Mouse (Mus musculus) MEL (cell line): ENCODE data around the gene Prss28. TPM values are rescaled to one million over a fixed set of nuclear protein-coding genes. Genes with fewer than 3 reads are reported as not detected.

Source experiments
- DNase-seq: peaks from one replicate; pipeline ENCODE4 v3.0.0; 2011; ENCODE audit warnings: low read depth, low spot score
- H3K27ac ChIP-seq: 2 replicates; pipeline ENCODE4 v1.5.1; 2012; ENCODE audit warnings: low read depth, mild to moderate bottlenecking, control low read depth, low read length, moderate library complexity; ENCODE audit not compliant: control insufficient read depth
- H3K27me3 ChIP-seq, 2 experiments: fragments of 150-350 bp in 1 of 2; sonication (generic) in 1 of 2; 2 replicates each; pipeline ENCODE4 v1.6.1; 2012; ENCODE audit warnings: low read length in 2 of 2, mild to moderate bottlenecking in 2 of 2, improper control_type of control experiment in 1 of 2, moderate library complexity in 1 of 2; ENCODE audit not compliant: insufficient read depth in 2 of 2, control insufficient read depth in 1 of 2
- H3K36me3 ChIP-seq, 2 experiments: 2 replicates each; pipeline ENCODE4 v1.6.1; 2012 to 2014; ENCODE audit warnings: low read length in 2 of 2, improper control_type of control experiment in 1 of 2, inconsistent platforms in 1 of 2, mild to moderate bottlenecking in 1 of 2; ENCODE audit not compliant: insufficient read depth in 2 of 2, control insufficient read depth in 1 of 2
- H3K4me1 ChIP-seq, 2 experiments: fragments of 150-350 bp in 1 of 2; sonication (generic) in 1 of 2; 2 replicates each; pipeline ENCODE4 v1.6.1; 2012; ENCODE audit warnings: low read length in 2 of 2, improper control_type of control experiment in 1 of 2, mild to moderate bottlenecking in 1 of 2; ENCODE audit not compliant: insufficient read depth in 2 of 2, control insufficient read depth in 1 of 2
- H3K4me3 ChIP-seq, 2 experiments: fragments of 150-350 bp in 1 of 2; sonication (generic) in 1 of 2; 2 replicates each; pipeline ENCODE4 v1.5.1; 2012; ENCODE audit warnings: low read depth in 2 of 2, low read length in 2 of 2, mild to moderate bottlenecking in 2 of 2, moderate library complexity in 2 of 2, control low read depth in 1 of 2, improper control_type of control experiment in 1 of 2; ENCODE audit not compliant: control insufficient read depth in 1 of 2, insufficient read depth in 1 of 2
- H3K79me2 ChIP-seq: 2 replicates; pipeline ENCODE4 v1.6.1; 2012; ENCODE audit warnings: mild to moderate bottlenecking, low read length, moderate library complexity; ENCODE audit not compliant: control insufficient read depth, poor library complexity, insufficient read depth
- H3K9ac ChIP-seq: 2 replicates; pipeline ENCODE4 v1.6.1; 2012; ENCODE audit warnings: low read depth, mild to moderate bottlenecking, control low read depth, low read length, moderate library complexity; ENCODE audit not compliant: control insufficient read depth, poor library complexity, severe bottlenecking
- H3K9me3 ChIP-seq: fragments of 150-350 bp; sonication (generic); replicated peaks from 2 replicates; pipeline ENCODE4 v1.6.1; 2012; ENCODE audit warnings: mild to moderate bottlenecking, low read length, improper control_type of control experiment, moderate library complexity; ENCODE audit not compliant: insufficient read depth
- BHLHE40 ChIP-seq: IDR thresholded peaks from 2 replicates; pipeline ENCODE4 v1.6.1; 2012; ENCODE audit warnings: low read depth, mild to moderate bottlenecking, inconsistent platforms, low read length, improper control_type of control experiment, borderline replicate concordance
- CHD1 ChIP-seq: IDR thresholded peaks from 2 replicates; pipeline ENCODE4 v1.6.1; 2012; ENCODE audit warnings: low read depth, mild to moderate bottlenecking, inconsistent platforms, low read length, improper control_type of control experiment
- CHD2 ChIP-seq: IDR thresholded peaks from 2 replicates; pipeline ENCODE4 v1.6.1; 2011; ENCODE audit warnings: low read length, improper control_type of control experiment
- CTCF ChIP-seq, 3 experiments: IDR thresholded peaks in 2 of 3; conservative IDR thresholded peaks in 1 of 3; 2 replicates each; pipeline ENCODE4 v1.5.1; 2011 to 2012; ENCODE audit warnings: low read length in 3 of 3, low read depth in 2 of 3, mild to moderate bottlenecking in 2 of 3, improper control_type of control experiment in 1 of 3, inconsistent platforms in 1 of 3, mixed read lengths in 1 of 3, moderate library complexity in 1 of 3; ENCODE audit not compliant: control insufficient read depth in 1 of 3, insufficient read depth in 1 of 3, poor library complexity in 1 of 3, severe bottlenecking in 1 of 3
- E2F4 ChIP-seq: IDR thresholded peaks from 2 replicates; pipeline ENCODE4 v1.6.1; 2011; ENCODE audit warnings: low read depth, low read length, improper control_type of control experiment, borderline replicate concordance
- EP300 ChIP-seq, 2 experiments: IDR thresholded peaks; 2 replicates each; pipeline ENCODE4 v1.6.1; 2011; ENCODE audit warnings: improper control_type of control experiment in 2 of 2, low read length in 2 of 2, low read depth in 1 of 2, mild to moderate bottlenecking in 1 of 2
- GABPA ChIP-seq: IDR thresholded peaks from 2 replicates; pipeline ENCODE4 v1.6.1; 2012; ENCODE audit warnings: low read depth, mild to moderate bottlenecking, inconsistent platforms, low read length, improper control_type of control experiment, moderate library complexity
- GATA1 ChIP-seq: IDR thresholded peaks from 2 replicates; pipeline ENCODE4 v1.6.1; 2011; ENCODE audit warnings: low read depth, low read length, improper control_type of control experiment
- HCFC1 ChIP-seq: IDR thresholded peaks from 2 replicates; pipeline ENCODE4 v1.6.1; 2012; ENCODE audit warnings: low read depth, mild to moderate bottlenecking, inconsistent platforms, low read length, improper control_type of control experiment, moderate library complexity
- JUND ChIP-seq: IDR thresholded peaks from 2 replicates; pipeline ENCODE4 v1.6.1; 2011; ENCODE audit warnings: low read depth, mild to moderate bottlenecking, improper control_type of control experiment, low read length
- KAT2A ChIP-seq: conservative IDR thresholded peaks from 2 replicates; pipeline ENCODE4 v1.6.1; 2012; ENCODE audit warnings: low read depth, low read length, improper control_type of control experiment, inconsistent platforms
- MAFK ChIP-seq: IDR thresholded peaks from 2 replicates; pipeline ENCODE4 v1.6.1; 2011; ENCODE audit warnings: low read depth, mild to moderate bottlenecking, low read length, improper control_type of control experiment, borderline replicate concordance
- MAZ ChIP-seq: IDR thresholded peaks from 2 replicates; pipeline ENCODE4 v1.6.1; 2012; ENCODE audit warnings: low read depth, mild to moderate bottlenecking, inconsistent platforms, low read length, improper control_type of control experiment
- MXI1 ChIP-seq: IDR thresholded peaks from 2 replicates; pipeline ENCODE4 v1.6.1; 2011; ENCODE audit warnings: mild to moderate bottlenecking, low read depth, low read length, improper control_type of control experiment
- MYC ChIP-seq: IDR thresholded peaks from 2 replicates; pipeline ENCODE4 v1.6.1; 2011; ENCODE audit warnings: low read depth, mild to moderate bottlenecking, low read length, improper control_type of control experiment, moderate library complexity
- NELFE ChIP-seq: IDR thresholded peaks from 2 replicates; pipeline ENCODE4 v1.6.1; 2011; ENCODE audit warnings: low read depth, low read length, improper control_type of control experiment
- NRF1 ChIP-seq: IDR thresholded peaks from 2 replicates; pipeline ENCODE4 v1.6.1; 2014; ENCODE audit warnings: low read depth, mild to moderate bottlenecking, inconsistent platforms, low read length, improper control_type of control experiment, moderate library complexity; ENCODE audit not compliant: poor library complexity, insufficient read depth, severe bottlenecking
- SMC3 ChIP-seq: IDR thresholded peaks from 2 replicates; pipeline ENCODE4 v1.6.1; 2011; ENCODE audit warnings: low read depth, low read length, improper control_type of control experiment
- UBTF ChIP-seq: IDR thresholded peaks from 2 replicates; pipeline ENCODE4 v1.6.1; 2012; ENCODE audit warnings: low read depth, mild to moderate bottlenecking, inconsistent platforms, low read length, improper control_type of control experiment, moderate library complexity, borderline replicate concordance; ENCODE audit not compliant: insufficient read depth
- USF1 ChIP-seq: IDR thresholded peaks from 2 replicates; pipeline ENCODE4 v1.6.1; 2014; ENCODE audit warnings: low read depth, mild to moderate bottlenecking, inconsistent platforms, low read length, improper control_type of control experiment, moderate library complexity
- ZC3H11A ChIP-seq: IDR thresholded peaks from 2 replicates; pipeline ENCODE4 v1.6.1; 2012; ENCODE audit warnings: low read depth, mild to moderate bottlenecking, inconsistent platforms, low read length, improper control_type of control experiment
- ZKSCAN1 ChIP-seq: IDR thresholded peaks from 2 replicates; pipeline ENCODE4 v1.6.1; 2012; ENCODE audit warnings: low read depth, mild to moderate bottlenecking, inconsistent platforms, low read length, improper control_type of control experiment, moderate library complexity
- ZMIZ1 ChIP-seq: IDR thresholded peaks from 2 replicates; pipeline ENCODE4 v1.6.1; 2012; ENCODE audit warnings: low read depth, mild to moderate bottlenecking, inconsistent platforms, low read length, improper control_type of control experiment, moderate library complexity
- ZNF384 ChIP-seq: IDR thresholded peaks from 2 replicates; pipeline ENCODE4 v1.6.1; 2012; ENCODE audit warnings: low read depth, mild to moderate bottlenecking, inconsistent platforms, low read length, improper control_type of control experiment
- polyA plus RNA-seq, 2 experiments: library from polyadenylated mRNA; stranded (reverse) in 1 of 2; unstranded in 1 of 2; fragments of >175 nt in 1 of 2; fragments of >200 nt in 1 of 2; gene quantifications; 2 replicates each; pipeline versions ENCODE4 v1.2.1 to v1.2.4; 2012; ENCODE audit warnings: low replicate concordance in 2 of 2, low read depth in 1 of 2; ENCODE audit not compliant: insufficient read length in 2 of 2, insufficient read depth in 1 of 2, missing spikeins in 1 of 2
- total RNA-seq: library from RNA; depleted of rRNA; stranded (reverse); fragments of 300-350 nt; gene quantifications from 2 replicates; pipeline ENCODE4 v1.2.3, GENCODE M21; 2012

Prss28 gene
- total and polyA plus RNA-seq, 3 experiments: not detected

- Histone ChIP-seq H3K27me3 (peaks cover 3 to 8% of the 10 kb centered on the region in 2 experiments; a peak in 3 of 4 replicates), H3K9me3 (no peaks in the 10 kb centered on the region), H3K9ac (no peak overlapping the region), H3K36me3 (no peaks in the 10 kb centered on the region), H3K79me2 (no peaks in the 10 kb centered on the region), H3K4me1 (peaks cover 0 to 5% of the 10 kb centered on the region in 2 experiments; a peak in 2 of 4 replicates), H3K27ac (no peak overlapping the region), H3K4me3 (no peak overlapping the region)
- TF ChIP-seq GATA1 (no peak), E2F4 (no peak), ZMIZ1 (no peak), UBTF (no peak), CTCF (IDR thresholded peaks at IDR 0.05 in 2 of 3, conservative IDR thresholded peaks at IDR 0.05 in 1 of 3; ENCODE audit: control insufficient read depth in 1 of 3, insufficient read depth in 1 of 3, low read depth in 2 of 3, low read length in 3 of 3, poor library complexity in 1 of 3, severe bottlenecking in 1 of 3) (no peak), EP300 (IDR thresholded peaks at IDR 0.05; ENCODE audit: low read depth in 1 of 2, low read length in 2 of 2) (no peak), NELFE (no peak), MAFK (no peak), MXI1 (no peak), SMC3 (no peak), JUND (no peak), MAZ (no peak), HCFC1 (no peak), MYC (no peak), GABPA (no peak), ZKSCAN1 (no peak), KAT2A (no peak), CHD2 (no peak)
- DNase-seq: no peak
These were observed 31.6 kb downstream of the Prss28 start for GRCm38 (mm10) chr17:25340003-25340402.

GRCm38 (mm10) chr17:25341490-25341889 lies 33.0 kb downstream of the Prss28 start:
- H3K27ac ChIP-seq: no peak overlapping the region
- no peak overlapping the region for H3K9ac ChIP-seq

More at GRCm38 (mm10) chr17:25341490-25341889, 33.0 kb downstream of the Prss28 start:
- Histone ChIP-seq H3K4me3 (no peak overlapping the region), H3K27me3 (peaks cover 3 to 9% of the 10 kb centered on the region in 2 experiments), H3K79me2 (no peaks in the 10 kb centered on the region), H3K9me3 (no peaks in the 10 kb centered on the region), H3K4me1 (peaks cover 0 to 5% of the 10 kb centered on the region in 2 experiments; a peak in 2 of 4 replicates), H3K36me3 (no peaks in the 10 kb centered on the region)
- no peak for DNase-seq
- TF ChIP-seq BHLHE40 (no peak), GATA1 (no peak), CHD2 (no peak), NELFE (no peak), USF1 (no peak), NRF1 (no peak), ZNF384 (no peak), MAZ (no peak), HCFC1 (no peak), KAT2A (no peak), CTCF (IDR thresholded peaks at IDR 0.05 in 2 of 3, conservative IDR thresholded peaks at IDR 0.05 in 1 of 3; ENCODE audit: control insufficient read depth in 1 of 3, insufficient read depth in 1 of 3, low read depth in 2 of 3, low read length in 3 of 3, poor library complexity in 1 of 3, severe bottlenecking in 1 of 3) (no peak), CHD1 (no peak), ZC3H11A (no peak)
